Mouse (Mus musculus): Measurements from ENCODE around the gene Gm49403.
A peak's percentile ranks its signal among the peaks of the same experiment; 100 is the strongest.
"Not testable (repeated sequence)": the region's sequence is repeated elsewhere in the genome, so short reads cannot be mapped to it uniquely, and the experiment has no call there.

Gm49403 gene

DNA sequence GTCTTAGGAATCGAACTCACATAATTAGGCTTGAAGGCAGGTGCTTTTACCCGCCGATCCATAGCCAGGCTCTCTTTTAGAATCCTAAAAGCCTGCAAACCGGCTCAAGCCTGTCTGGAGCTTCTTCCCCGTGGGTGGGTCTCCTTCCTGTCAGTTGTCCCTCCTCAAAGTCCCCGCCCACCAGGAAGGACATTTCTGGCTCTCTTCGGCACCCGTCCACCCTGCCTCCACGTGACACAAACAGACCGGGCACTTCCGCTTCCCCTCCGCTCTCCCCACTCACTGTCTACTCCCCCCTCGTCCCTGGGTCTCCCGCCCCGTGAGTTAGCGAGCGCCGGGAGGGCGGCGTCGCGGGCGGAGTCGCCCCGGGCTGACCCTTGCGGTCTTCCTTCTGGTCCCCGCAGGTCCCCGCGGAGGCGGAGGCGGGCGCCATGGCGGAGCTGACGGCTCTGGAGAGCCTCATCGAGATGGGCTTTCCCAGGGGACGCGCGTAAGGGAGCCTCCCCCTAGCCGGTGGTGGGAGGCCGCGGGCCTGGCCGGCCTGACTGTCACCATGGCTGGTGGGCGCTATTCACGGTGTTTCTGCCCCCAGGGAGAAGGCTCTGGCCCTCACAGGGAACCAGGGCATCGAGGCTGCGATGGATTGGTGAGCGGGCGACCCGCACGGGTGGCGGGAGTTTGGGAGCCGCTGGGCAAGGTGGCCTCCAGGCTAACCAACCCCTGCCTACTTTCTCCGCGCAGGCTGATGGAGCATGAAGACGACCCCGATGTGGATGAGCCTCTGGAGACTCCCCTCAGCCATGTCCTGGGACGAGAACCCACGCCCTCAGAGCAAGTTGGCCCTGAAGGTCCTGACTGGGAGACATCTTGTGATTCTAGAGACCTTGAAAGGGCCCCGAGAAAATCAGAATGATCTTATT lies 12.2 kb upstream of the Gm49403 start, which contains the start of gene Ubxn1:
Gene Ubxn1 (plus strand): TSS at position 230 of the 920 bp plus-strand sequence.
- peak; percentile 96 to 97 for DNase-seq

DNA sequence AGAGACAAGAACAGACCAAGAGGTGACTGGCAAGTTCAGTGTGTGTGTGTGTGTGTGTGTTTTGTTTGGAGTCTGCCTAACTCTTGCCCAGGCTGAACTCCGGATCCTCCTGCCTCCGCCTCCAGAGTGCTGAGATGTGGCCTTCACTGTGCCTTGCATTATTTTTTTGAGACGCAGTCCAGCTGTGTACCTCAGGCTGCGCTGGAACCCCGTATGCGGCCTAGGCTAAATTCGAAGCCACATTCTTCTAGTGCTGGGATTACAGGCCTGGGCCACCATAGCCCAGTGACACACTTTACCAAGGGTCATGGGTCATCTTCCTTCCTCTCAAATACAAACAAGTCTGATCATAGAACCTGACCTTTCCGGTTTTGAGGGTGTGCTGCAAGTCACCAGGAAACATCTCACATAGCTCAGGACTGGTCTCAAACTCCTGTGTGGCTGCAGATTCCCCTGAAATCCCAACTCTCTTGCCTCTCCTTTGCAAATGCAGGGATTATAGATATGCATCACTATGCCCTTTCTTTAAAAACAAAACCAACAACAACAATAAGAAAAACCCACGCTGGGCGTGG lies 11.4 kb upstream of the Gm49403 start:
- DNase-seq, result no peak

DNA sequence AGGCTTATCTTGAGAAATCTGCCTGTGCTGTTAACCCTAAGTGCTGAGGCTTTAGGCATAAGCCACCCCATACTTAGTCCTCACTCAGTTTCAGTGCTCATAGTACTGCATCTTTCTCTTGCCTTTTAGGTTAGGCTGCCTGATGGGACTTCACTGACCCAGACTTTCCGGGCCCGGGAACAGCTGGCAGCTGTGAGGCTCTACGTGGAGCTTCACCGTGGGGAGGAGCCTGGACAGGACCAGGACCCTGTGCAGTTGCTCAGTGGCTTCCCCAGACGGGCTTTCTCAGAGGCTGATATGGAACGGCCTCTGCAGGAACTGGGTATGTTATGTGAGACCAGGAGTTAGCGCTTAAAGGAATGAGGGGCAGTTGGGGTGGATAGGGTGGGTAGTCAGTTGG lies 8.7 kb upstream of the Gm49403 start:
- no peak for DNase-seq

DNA sequence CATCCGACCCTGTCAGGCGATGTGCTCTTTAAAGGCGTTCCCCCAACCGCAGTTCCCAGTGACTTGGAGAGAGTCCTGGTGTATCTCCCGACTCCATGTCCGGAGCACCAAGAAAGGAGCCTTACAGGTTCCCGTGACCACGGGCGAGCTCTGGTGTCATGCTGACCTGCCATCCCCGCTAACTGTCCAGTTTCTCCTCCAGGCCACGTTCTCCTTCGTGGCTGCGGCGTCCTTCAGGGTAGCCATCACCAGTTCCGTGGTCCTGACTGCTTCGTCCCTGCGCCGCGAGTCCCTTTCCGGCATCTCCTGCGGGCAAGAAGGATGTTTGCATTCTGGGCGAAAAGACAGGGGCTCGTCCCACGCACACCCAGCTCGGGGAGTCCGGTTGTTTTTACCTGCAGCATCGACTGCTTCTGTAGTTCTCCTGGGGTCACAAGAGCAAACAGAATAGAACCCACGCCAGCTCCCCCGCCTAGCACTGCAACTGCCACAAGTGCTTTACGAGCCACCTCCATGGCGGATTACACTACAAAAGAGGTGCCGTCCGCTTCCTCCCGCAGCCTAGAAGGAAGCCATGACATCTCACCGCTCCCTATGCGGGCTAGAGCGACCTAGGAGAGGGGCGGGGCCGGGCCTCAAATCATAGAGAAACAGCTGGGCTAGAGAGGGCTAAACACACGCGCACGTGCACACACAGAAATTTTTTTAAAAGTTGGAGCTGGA lies 3.3 kb upstream of the Gm49403 start, which contains the start of gene Uqcc3:
Gene Uqcc3 (minus strand): TSS at position 613 of the 723 bp plus-strand sequence.
- peak; percentile 89 to 91 for DNase-seq

DNA sequence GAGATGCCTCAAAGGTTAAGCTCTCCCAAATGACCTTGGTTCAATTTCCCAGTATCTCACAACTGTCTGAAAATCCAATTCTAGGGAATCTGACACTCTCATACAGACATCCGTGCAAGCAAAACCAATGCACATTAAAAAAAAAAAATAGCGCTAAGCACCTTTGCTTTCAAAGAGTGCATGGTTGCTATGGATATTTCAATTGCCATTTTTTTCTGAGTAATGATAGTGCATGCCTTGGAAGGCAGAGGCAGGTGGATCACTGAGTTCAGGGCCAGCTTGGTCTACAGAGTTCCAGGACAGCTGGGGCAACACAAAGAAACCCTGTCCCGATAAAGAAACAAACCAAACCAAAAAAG lies 2.7 kb upstream of the Gm49403 start:
- no peak for DNase-seq

DNA sequence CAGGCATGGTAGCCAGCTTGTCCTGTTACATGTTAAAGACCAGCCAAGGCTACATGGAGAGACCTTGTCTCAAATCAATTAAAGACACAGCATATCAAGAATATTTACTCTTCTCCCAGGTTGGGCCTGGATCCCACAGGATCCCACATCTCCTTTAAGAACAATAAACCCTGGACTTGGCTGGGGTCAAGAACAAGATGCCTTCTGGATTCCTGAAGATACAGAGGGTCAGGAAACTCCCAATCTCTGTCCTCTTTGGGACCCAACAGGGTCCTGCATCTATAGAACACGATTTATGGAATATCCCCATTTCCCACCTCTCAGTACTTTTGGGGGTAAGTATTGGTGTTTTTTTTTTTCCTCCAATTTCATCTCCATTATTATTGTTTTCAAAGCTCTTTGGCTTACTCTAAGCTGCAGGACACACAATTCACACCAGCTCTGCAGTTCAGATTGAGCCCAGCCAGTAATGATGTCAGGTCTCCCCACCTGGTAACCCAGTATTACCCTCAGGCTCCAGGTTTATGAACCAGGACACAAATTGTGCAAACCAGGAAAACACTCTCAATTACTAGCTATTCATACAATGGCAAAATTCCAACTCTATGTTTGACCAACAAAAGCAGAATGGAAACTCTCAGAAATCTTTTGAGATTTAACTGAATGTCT lies 3.3 kb downstream of the Gm49403 start:
- no peak for DNase-seq

DNA sequence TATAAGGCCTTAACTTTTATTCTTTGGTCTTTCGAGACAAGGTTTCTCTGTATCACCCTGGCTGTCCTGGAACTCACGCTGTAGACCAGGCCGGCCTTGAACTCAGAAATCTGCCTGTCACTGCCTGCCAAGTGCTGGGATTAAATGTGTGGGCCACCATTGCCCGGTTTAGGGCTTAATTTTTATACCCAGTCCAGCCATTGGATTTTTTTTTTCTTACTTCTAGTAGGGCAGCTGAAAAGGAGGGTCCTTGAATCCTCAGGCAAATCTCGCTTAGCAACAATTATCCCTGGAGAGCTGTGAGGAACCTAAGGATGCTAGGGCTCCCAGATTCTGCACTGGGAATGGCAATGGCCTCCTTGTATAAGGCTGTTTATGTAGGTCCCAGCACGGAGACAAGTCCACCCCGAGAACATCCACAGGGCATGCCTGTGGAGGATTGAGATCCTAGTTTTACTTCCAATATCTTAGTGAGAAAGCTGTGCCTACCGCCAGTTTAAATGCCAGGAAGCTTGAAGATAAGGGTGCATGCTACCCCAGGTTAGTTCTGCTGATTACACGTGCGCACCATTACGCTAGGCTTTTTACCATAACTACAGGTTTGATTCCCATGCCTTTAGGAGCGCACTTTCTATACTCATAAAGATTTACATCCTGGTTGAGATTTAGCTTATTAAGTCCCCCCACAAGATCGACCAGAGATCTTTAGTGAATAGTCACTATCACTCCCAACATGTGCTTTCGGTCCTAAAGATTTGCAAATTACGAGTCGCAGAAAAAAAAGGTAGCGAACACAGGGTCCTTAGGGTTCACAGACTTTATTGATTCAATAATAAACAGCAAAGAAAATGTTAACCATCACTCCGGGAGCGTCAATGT lies 4.1 kb downstream of the Gm49403 start:
- DNase-seq, result no peak

DNA sequence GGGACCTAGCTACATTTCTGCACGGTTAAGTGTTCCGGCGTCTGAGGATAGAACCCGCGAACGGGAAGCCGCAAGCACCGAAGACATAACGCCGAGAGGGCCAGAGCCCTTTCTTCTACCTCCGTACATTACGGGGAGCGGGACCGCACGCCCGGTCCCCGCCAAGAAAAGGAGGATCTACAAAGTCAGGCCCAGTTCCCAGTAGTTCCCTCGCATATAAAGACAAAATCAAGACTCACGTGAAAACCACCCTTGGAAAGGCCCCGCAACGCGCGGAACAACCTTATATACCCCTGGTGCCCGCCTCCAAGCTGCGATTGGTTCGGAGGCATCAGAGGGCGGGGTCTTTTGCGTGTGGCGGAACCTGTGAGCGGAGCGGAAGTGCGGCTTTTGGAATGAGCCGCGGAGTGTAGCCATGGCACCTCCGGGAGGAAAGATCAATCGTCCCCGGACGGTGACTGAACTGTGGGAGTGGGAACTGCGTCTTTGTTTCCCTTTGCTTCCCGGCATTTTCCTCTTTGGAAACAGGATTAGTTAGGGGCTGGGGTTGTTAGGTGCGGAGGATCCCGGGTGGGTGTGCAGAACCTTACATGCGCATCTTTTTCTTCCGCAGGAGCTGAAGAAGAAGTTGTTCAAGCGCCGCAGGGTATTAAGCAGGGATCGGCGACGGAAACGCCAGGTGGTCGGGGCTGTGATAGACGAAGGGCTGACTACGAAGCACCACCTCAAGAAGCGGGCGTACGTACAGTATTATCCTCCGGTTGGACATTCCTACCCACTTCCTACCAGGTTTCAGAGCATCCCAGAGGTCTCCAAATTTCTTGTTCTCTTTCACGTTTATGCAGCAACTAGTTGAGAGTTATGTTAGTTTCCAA lies 5.0 kb downstream of the Gm49403 start, which contains the start of the genes 1810009A15Rik and Gm49416:
Gene 1810009A15Rik (plus strand): TSS at position 343 of the 875 bp plus-strand sequence.
Gene Gm49416 (plus strand): TSS at position 416 of the 875 bp plus-strand sequence.
- DNase-seq, result peak; percentile 92 to 97

DNA sequence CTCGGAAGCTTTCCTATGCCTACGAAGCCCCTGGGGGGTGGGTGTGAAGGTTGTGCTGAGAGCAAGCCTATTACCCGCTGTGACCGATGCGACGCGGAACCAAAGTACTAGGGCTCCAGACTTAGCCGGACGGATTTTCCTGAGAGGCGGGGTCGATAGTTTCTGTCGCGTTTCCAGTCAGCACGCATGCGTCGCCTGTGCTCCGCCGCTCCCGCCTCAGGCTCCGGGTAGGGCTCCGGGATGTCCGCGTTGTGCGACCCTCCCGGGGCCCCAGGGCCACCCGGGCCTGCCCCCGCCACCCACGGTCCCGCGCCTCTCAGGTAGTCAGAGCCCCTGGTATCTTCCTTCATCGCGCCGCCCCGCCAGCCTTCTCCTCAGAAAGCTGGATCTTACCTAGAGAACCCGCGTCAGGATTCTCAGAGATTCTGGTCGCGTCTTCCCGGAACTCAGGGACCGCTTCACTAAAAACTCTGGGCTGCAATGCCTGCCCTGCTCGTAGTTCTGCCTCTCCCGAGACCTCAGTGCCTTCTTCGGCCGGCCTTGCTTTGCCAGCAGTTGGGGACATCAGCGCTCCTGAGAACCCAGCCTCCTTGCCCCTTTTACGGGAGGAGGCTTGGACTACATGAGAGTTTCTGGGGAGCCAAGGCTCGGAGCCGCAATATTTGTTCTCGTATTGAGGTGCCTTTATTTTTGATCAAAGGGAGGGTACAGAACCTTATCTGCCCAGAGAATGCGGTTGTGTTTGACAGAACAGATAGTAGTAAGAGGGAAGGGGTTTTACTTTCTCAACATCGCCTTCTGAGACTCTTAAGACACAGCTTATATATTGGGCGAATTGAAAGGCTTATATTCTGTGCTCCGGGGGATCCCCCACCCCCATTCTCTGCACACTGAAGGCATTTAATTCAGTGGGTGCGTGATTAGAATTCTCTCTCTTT lies 9.4 kb downstream of the Gm49403 start, which contains the start of gene Ints5:
Gene Ints5 (plus strand): TSS at position 177 of the 938 bp plus-strand sequence.
- peak; percentile 82 to 88 for DNase-seq

DNA sequence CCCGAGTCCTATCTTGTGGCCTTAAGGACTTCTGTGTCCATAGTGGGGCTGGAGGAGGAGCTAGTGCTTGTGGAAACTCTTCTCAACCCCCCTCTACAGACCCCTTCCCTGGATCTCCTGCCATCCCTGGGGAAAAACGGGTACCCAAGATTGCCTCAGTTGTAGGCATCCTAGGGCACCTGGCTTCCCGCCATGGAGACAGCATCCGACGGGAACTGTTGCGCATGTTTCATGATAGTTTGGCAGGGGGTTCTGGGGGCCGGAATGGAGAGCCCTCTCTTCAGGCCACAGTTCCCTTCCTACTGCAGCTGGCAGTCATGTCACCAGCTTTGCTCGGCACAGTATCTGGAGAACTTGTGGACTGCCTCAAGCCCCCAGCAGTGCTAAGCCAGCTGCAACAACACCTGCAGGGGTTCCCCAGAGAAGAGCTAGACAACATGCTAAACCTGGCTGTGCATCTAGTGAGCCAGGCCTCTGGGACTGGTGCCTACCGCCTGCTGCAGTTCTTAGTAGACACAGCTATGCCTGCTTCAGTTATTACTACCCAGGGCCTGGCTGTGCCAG lies 11.7 kb downstream of the Gm49403 start:
- peak in 1 of 2 experiments; percentile 14 for DNase-seq

DNA sequence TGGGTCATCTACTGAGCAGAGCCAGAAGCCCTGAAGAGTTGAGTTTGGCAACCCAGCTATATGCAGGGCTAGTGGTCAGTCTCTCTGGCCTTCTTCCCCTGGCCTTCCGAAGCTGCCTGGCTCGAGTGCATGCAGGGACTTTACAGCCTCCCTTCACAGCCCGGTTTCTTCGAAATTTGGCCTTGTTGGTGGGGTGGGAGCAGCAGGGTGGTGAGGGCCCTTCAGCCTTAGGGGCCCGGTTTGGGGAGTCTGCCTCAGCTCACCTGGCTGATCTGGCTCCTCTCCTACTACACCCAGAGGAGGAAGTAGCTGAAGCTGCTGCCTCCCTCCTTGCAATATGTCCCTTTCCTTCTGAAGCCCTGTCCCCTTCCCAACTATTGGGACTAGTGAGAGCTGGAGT lies 12.5 kb downstream of the Gm49403 start:
- DNase-seq, result not testable (repeated sequence)

DNA sequence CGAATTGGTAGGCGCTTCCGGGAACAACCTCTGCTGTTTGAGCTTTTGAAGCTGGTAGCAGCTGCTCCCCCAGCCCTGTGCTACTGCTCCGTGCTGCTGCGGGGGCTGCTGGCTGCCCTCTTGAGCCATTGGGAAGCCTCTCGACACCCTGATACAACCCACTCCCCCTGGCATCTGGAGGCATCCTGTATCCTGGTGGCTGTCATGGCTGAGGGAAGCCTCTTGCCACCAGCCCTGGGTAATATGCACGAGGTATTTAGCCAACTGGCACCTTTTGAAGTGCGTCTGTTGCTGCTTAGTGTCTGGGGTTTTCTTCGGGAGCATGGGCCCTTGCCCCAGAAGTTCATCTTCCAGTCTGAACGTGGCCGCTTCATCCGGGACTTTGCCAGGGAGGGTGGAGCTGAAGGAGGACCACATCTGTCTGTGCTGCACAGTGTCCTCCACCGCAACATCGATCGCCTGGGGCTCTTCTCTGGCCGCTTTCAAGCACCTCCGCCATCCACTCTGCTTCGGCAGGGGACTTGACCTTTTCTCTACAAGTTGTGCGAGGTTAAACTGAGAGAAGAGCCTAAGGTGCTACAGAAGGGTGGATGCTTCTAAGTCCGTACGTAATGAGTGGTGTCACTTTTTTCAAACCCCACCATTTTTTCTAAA lies 13.6 kb downstream of the Gm49403 start:
- DNase-seq, result peak; percentile 45 to 46

DNA sequence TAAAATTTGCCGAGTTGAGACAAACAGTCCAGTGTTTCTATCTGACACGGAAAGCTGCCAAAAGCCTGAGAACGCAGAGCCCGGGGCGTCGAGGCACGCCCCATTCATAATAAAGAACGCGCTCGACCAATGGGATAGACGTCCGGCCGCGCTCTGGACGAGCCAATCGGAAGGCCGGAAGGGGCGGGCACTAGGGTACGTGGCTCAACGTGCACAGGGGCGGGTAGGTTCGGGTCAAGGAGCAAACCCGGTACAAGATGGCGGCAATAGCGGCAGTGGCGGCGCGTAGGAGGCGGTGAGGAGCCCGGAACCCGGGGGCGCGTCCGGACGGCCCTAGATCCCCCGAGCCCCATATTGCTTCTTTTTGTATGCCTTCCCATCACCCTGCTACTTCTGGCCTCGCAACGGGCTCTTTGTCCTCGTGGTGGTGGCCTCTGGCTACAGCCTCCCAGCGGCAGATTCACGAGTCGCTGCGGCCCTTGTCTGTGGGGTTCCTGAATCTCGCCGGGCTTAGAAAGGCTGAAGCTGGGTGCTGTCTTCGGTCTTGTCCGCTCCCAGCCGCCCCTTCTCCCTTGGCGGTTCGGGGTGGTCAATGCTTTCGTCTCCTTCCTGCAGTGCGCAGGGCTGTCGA lies 14.2 kb downstream of the Gm49403 start, which contains the start of gene Ganab:
Gene Ganab (plus strand): TSS at position 207 of the 631 bp plus-strand sequence.
- DNase-seq, result peak; percentile 95 to 98

DNA sequence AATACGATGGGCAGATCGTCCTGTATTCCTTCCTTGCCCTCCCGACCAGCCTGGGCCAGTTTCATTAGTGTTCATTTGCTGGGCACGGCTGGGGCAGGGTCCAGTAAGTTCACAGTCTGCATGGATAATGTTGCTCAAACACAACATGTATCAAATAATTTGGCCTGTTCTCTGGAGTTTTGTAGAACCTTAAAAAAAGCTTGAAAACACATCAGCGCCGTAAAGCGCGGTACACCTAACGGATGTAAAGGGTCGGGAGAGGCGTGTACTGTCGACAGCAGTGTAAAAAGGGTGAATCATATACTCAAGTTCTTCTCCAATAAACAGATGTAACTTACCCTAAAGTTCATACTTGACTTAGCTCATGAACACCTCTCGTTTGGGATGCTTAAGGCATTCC lies 14.8 kb downstream of the Gm49403 start:
- no peak for DNase-seq

DNA sequence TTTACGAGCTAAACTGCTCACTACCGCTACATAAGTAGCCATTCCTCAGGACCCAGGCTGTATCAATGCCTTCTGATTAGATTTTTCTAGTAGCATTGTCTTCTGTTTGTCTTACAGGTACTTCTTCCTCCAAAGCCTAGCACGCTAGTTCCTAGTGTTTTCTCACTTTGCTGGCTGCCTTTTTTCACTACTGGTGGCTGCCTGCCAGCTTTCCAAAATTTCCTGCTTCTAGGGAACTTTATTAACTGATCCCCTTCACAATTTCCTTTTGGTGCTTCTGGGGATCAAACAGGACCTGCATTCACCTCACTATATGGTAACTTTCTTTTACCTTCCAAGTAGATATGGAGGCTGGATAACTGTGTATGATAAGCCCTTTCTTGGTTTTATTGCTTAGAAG lies 15.3 kb downstream of the Gm49403 start:
- DNase-seq, result no peak

DNA sequence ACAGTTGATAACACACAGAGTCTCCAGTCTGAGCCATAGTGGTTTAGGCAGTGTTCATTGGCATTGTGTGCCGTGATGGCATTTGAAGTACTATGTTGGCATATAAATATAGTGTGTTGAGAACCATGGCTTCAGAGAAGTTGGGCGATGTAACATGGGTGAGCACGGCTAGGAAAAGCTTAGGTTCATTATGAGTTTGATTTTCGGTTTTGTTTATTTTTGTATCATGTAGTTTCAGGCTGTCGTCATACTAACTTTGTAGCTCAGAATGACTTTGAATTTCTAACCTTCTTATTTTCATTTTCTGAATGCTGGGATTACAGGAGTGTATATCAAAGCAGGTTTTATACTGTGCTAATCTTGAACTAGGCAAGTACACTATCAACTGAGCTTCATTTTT lies 19.7 kb downstream of the Gm49403 start:
- DNase-seq, result no peak

DNA sequence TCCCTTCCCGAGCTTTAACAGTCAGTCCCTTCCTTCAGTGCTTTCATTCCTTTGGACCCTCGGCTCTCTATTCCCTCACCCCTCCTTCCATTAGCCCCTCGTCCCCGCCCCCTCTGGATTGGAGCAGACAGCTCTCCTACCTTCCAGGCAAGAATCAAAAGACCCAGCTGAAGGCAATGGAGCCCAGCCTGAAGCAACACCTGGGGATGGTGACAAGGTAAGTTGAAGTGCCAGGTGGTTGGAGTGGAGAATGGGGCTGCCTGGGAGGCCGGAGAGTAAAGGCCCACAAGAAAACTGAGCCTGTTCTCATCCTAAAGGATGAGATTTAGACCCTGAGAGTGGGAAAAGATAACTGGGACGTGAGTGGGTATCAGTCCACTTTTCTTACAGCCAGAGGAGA lies 24.8 kb downstream of the Gm49403 start:
- DNase-seq, result no peak

DNA sequence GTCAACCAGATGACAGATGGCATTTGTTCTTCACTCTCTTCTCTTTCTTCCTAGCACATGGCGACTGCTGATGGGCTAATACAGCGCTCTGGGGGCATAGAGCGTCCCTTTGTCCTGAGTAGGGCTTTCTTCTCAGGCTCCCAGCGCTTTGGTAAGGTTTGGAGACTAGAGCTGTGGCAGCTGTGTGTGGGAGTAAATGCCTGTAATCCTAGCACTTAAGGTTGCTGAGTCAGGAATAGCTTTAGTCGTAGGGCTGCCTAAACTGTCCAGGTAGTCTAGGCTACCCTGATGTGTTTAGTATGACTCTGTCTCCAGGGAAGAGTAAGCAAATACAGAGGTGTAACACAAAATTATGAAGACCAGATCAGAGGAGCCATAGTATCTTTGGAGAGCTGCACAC lies 28.1 kb downstream of the Gm49403 start:
- DNase-seq, result no peak

Measured in cerebellum, adult 18-20 months (tissue).